Mouse (Mus musculus): Measurements from ENCODE around the gene Rarb. TPM values are rescaled to one million over a fixed set of nuclear protein-coding genes. Genes with fewer than 3 reads are reported as not detected.

Rarb gene
- 0.49 and 1.6 TPM in 2 replicates for polyA plus RNA-seq (2011; ENCODE audit: insufficient read depth, insufficient read length, low read depth, missing spikeins)

DNA sequence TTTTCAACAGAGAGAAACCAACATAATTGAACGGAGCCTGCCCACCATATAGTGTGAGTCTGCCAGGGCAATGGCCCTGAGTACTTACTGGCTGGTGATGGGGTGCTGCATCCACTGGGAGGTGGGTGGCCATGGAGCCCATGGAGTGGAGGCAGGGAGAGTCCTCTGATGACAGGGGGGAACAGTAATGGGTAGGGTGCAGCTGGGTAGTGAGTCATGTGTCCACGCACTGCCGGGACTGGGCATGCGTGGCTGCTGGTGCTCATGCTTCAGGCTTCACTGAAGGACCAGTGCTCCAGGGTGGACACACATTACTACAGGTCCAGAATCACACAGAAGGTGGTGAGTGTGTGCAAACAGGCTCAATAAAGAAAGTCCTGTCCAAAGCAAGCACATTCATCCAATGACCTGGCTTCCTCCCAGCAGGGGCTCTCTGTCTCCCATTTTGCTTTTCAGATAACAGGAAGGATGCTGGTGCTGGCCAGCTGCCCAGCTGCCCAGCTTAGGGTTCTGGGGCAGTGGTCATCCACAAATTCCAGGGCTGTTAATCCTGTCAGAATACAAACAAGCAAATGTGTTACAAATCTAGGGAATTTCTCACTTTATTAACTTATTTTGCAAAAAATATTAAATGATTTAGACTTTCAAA is at the start of gene Rarb:
Gene Rarb, minus strand, starts transcription at position 555 of the 649 bp plus-strand sequence.
- Histone ChIP-seq H3K27me3 (ENCODE audit: control insufficient read depth, insufficient read depth, low read length, poor library complexity, severe bottlenecking) (no peaks in the 10 kb centered on the region), H3K27ac (ENCODE audit: insufficient read depth, low read length) (no peak within 1 kb of the TSS)

DNA sequence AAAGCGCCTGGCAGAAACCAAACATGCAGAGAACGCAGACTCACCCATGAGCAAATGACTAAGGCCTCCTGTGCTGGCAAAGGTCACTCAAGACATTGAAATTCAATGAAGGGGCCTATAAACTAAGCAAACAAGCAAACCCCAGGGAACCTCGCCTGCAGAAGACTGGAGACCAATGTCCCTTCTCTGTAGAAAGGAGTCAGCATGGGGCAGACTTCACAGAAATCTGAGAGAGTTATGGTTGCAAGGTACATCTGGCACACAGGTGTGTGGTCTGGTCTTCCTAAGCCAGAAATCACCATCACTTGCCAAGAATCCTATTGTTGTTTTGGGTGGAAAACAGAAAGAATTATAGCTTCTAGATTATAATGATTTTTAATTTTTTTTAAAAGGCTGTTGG is 23.1 kb upstream of the Rarb start:
- TF ChIP-seq EP300 (IDR thresholded peaks at IDR 0.05; ENCODE audit: insufficient read depth, low read depth, low read length) = no peak
- no peak for TF ChIP-seq POLR2A (IDR thresholded peaks at IDR 0.05; ENCODE audit: insufficient read depth, low read length)
- no peak for TF ChIP-seq CTCF (IDR thresholded peaks at IDR 0.05; ENCODE audit: low read depth, low read length)
- Histone ChIP-seq H3K36me3 (ENCODE audit: control insufficient read depth, insufficient read depth, low read length, poor library complexity, severe bottlenecking) (no peaks in the 10 kb centered on the region), H3K9me3 (replicated peaks; ENCODE audit: control insufficient read depth, insufficient read depth, low read length, poor library complexity, severe bottlenecking) (no peaks in the 10 kb centered on the region), H3K4me1 (ENCODE audit: control insufficient read depth, insufficient read depth, low read length) (no peaks in the 10 kb centered on the region), H3K9ac (ENCODE audit: low read depth, poor library complexity, severe bottlenecking) (no peak overlapping the region), H3K27ac (ENCODE audit: insufficient read depth, low read length) (no peak overlapping the region), H3K4me3 (ENCODE audit: low read depth, low read length) (no peak overlapping the region), H3K27me3 (ENCODE audit: control insufficient read depth, insufficient read depth, low read length, poor library complexity, severe bottlenecking) (no peaks in the 10 kb centered on the region)

More for the DNA sequence above, at the start of gene Rarb:
- no peak for TF ChIP-seq POLR2A (IDR thresholded peaks at IDR 0.05; ENCODE audit: insufficient read depth, low read length)
- no peak for TF ChIP-seq CTCF (IDR thresholded peaks at IDR 0.05; ENCODE audit: low read depth, low read length)
- no peak for TF ChIP-seq EP300 (IDR thresholded peaks at IDR 0.05; ENCODE audit: insufficient read depth, low read depth, low read length)
- no peak within 1 kb of the TSS for H3K4me3 ChIP-seq (ENCODE audit: low read depth, low read length)
- no peak within 1 kb of the TSS for H3K9ac ChIP-seq (ENCODE audit: low read depth, poor library complexity, severe bottlenecking)
- H3K9me3 ChIP-seq (replicated peaks; ENCODE audit: control insufficient read depth, insufficient read depth, low read length, poor library complexity, severe bottlenecking) = no peaks in the 10 kb centered on the region
- H3K36me3 ChIP-seq (ENCODE audit: control insufficient read depth, insufficient read depth, low read length, poor library complexity, severe bottlenecking) = no peaks in the 10 kb centered on the region
- no peaks in the 10 kb centered on the region for H3K4me1 ChIP-seq (ENCODE audit: control insufficient read depth, insufficient read depth, low read length)

DNA sequence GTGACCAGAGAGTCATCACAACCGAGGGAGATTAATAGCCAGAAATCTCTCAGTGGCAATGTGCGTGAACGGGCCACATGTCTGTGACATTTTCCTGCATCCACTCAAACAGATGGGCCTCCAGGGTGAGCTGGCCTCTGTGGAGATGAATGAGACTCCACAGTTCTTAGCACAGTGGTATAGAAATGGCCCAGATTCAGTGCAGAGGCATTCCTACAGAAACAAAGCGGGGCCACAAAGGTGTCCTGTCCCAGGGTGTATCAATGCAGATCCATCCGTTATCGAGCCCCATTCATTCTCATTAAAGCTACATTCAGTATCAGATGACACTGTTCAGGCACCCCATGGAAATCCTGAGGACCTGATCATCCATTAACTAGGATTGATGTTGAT is 22.6 kb upstream of the Rarb start:
- Histone ChIP-seq H3K9ac (ENCODE audit: low read depth, poor library complexity, severe bottlenecking) (no peak overlapping the region), H3K4me1 (ENCODE audit: control insufficient read depth, insufficient read depth, low read length) (no peaks in the 10 kb centered on the region), H3K27me3 (ENCODE audit: control insufficient read depth, insufficient read depth, low read length, poor library complexity, severe bottlenecking) (no peaks in the 10 kb centered on the region), H3K36me3 (ENCODE audit: control insufficient read depth, insufficient read depth, low read length, poor library complexity, severe bottlenecking) (no peaks in the 10 kb centered on the region), H3K4me3 (ENCODE audit: low read depth, low read length) (no peak overlapping the region), H3K9me3 (replicated peaks; ENCODE audit: control insufficient read depth, insufficient read depth, low read length, poor library complexity, severe bottlenecking) (no peaks in the 10 kb centered on the region), H3K27ac (ENCODE audit: insufficient read depth, low read length) (no peak overlapping the region)
- TF ChIP-seq EP300 (IDR thresholded peaks at IDR 0.05; ENCODE audit: insufficient read depth, low read depth, low read length) (no peak), CTCF (IDR thresholded peaks at IDR 0.05; ENCODE audit: low read depth, low read length) (no peak), POLR2A (IDR thresholded peaks at IDR 0.05; ENCODE audit: insufficient read depth, low read length) (no peak)

DNA sequence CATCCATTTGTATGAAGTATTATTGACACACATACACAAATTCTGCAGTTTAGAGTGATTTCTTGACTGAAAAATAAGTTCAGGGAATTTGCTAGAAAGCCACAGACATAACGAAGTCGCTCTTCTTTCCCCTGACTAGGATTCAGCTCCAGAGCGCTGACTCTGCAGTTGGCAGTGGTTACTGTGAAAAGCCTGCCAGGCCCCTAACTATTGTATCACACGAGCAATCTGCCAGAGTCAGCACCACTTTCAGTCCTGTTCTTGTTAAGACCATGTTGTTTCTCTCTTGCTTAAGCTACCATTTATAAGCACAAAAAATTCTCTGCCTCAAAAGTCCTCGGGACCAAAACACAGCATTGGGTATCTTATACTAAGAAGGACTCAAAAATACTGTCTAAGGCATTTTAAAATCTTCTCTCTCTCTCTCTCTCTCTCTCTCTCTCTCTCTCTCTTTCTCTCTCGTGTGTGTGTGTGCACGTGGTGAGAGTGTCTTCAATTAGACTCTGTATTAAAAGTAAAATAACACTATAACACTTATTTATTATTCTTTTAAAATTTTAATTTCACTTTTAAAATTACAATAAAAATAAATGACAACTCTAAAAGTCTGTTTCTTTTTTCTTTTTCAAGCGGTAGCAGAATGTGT is 22.1 kb upstream of the Rarb start:
- Histone ChIP-seq H3K9ac (ENCODE audit: low read depth, poor library complexity, severe bottlenecking) (no peak overlapping the region), H3K4me3 (ENCODE audit: low read depth, low read length) (no peak overlapping the region), H3K4me1 (ENCODE audit: control insufficient read depth, insufficient read depth, low read length) (no peaks in the 10 kb centered on the region), H3K27ac (ENCODE audit: insufficient read depth, low read length) (no peak overlapping the region), H3K36me3 (ENCODE audit: control insufficient read depth, insufficient read depth, low read length, poor library complexity, severe bottlenecking) (no peaks in the 10 kb centered on the region), H3K27me3 (ENCODE audit: control insufficient read depth, insufficient read depth, low read length, poor library complexity, severe bottlenecking) (no peaks in the 10 kb centered on the region), H3K9me3 (replicated peaks; ENCODE audit: control insufficient read depth, insufficient read depth, low read length, poor library complexity, severe bottlenecking) (no peaks in the 10 kb centered on the region)
- TF ChIP-seq POLR2A (IDR thresholded peaks at IDR 0.05; ENCODE audit: insufficient read depth, low read length) (no peak), EP300 (IDR thresholded peaks at IDR 0.05; ENCODE audit: insufficient read depth, low read depth, low read length) (no peak), CTCF (IDR thresholded peaks at IDR 0.05; ENCODE audit: low read depth, low read length) (no peak)

DNA sequence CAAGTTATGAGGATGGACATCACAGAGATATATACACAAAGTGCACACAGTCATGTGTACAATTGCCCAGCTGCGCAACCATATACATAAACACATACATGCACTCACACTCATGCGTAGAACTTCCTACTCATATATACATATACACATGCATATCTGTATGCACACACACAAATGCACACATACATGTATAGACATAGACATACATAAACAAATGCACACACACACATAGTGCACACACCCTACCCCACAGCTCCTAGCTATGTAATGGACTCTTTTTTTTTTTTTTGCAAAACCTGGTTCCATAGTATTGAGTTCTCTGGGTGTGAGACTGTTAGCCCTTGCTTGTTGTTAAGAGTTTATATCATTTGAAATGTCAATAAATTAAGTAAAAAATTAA is 21.2 kb upstream of the Rarb start:
- TF ChIP-seq CTCF (IDR thresholded peaks at IDR 0.05; ENCODE audit: low read depth, low read length) = no peak
- TF ChIP-seq POLR2A (IDR thresholded peaks at IDR 0.05; ENCODE audit: insufficient read depth, low read length) = no peak
- no peak for TF ChIP-seq EP300 (IDR thresholded peaks at IDR 0.05; ENCODE audit: insufficient read depth, low read depth, low read length)
- no peaks in the 10 kb centered on the region for H3K9me3 ChIP-seq (replicated peaks; ENCODE audit: control insufficient read depth, insufficient read depth, low read length, poor library complexity, severe bottlenecking)
- H3K27me3 ChIP-seq (ENCODE audit: control insufficient read depth, insufficient read depth, low read length, poor library complexity, severe bottlenecking) = no peaks in the 10 kb centered on the region
- H3K36me3 ChIP-seq (ENCODE audit: control insufficient read depth, insufficient read depth, low read length, poor library complexity, severe bottlenecking) = no peaks in the 10 kb centered on the region
- no peak overlapping the region for H3K9ac ChIP-seq (ENCODE audit: low read depth, poor library complexity, severe bottlenecking)
- H3K4me3 ChIP-seq (ENCODE audit: low read depth, low read length) = no peak overlapping the region
- H3K27ac ChIP-seq (ENCODE audit: insufficient read depth, low read length) = no peak overlapping the region
- H3K4me1 ChIP-seq (ENCODE audit: control insufficient read depth, insufficient read depth, low read length) = no peaks in the 10 kb centered on the region

DNA sequence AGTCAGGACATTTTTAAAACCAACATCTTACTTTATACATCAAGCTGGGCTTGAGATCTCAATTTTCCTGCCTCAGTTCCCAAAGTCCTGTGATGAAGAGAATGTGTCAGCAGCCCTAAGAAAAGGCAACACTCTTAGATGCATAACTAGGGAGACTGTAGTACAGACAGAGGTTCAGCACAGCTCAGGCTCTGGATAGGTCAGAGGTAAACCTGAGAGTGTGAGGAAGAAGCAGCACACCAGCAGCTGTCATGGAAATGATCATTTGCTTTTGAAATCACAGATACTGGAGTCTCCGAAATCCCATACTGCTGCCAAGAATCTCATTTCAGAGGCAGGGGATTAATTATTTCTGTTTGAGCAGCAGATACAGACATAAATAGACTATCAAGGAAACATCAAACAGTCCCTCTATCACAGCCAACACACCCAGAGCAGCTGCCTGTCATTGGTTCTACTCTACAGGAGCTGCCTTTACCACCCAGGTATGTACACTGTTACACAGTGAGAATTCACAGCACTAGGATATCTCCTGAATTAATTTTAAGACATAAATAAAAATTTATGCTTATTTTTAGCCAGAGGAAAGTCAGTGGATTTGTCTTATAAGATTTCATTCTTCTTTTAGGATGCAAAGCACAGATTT is 3.7 kb downstream of the Rarb start:
- no peaks in the 10 kb centered on the region for H3K27me3 ChIP-seq (ENCODE audit: control insufficient read depth, insufficient read depth, low read length, poor library complexity, severe bottlenecking)
- TF ChIP-seq CTCF (IDR thresholded peaks at IDR 0.05; ENCODE audit: low read depth, low read length) = no peak
- TF ChIP-seq EP300 (IDR thresholded peaks at IDR 0.05; ENCODE audit: insufficient read depth, low read depth, low read length) = no peak
- TF ChIP-seq POLR2A (IDR thresholded peaks at IDR 0.05; ENCODE audit: insufficient read depth, low read length) = no peak
- H3K4me1 ChIP-seq (ENCODE audit: control insufficient read depth, insufficient read depth, low read length) = no peaks in the 10 kb centered on the region

More for the DNA sequence above, 3.7 kb downstream of the Rarb start:
- Histone ChIP-seq H3K4me3 (ENCODE audit: low read depth, low read length) (no peak overlapping the region), H3K9me3 (replicated peaks; ENCODE audit: control insufficient read depth, insufficient read depth, low read length, poor library complexity, severe bottlenecking) (no peaks in the 10 kb centered on the region), H3K36me3 (ENCODE audit: control insufficient read depth, insufficient read depth, low read length, poor library complexity, severe bottlenecking) (no peaks in the 10 kb centered on the region), H3K27ac (ENCODE audit: insufficient read depth, low read length) (no peak overlapping the region), H3K9ac (ENCODE audit: low read depth, poor library complexity, severe bottlenecking) (no peak overlapping the region)
